Mouse (Mus musculus): ENCODE measurements around the gene Clic6. TPM values are rescaled to one million over a fixed set of nuclear protein-coding genes. Genes with fewer than 3 reads are reported as not detected.
"Not testable (repeated sequence)": the region's sequence is repeated elsewhere in the genome, so short reads cannot be mapped to it uniquely, and the experiment has no call there.

Gene Clic6
- polyA plus RNA-seq, 1 experiment, result 2.1 TPM

DNA sequence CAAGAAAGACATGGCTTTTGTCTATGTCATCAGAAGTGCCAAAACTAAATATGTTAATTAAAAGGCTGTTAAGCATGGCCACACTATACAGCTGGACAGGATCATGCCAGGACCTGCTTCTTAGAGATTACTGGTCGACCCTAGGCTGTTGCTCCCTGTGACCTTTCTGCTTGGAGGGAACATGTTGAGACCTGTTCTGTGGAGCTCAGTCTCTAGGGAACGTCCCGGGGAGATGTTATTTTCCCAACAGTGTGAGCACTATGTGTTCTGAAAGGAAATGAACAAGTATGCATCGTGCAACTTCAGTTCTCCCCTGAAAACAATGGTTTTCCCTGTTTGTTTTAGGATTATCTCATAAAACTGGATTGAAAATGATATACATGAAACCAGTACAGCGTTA lies 17.6 kb downstream of the Clic6 start:
- H3K36me3 ChIP-seq (ENCODE audit: control insufficient read depth, insufficient read depth, low read length), result no peaks in the 10 kb centered on the region
- peaks cover 17% of the 10 kb centered on the region for H3K4me1 ChIP-seq (ENCODE audit: control insufficient read depth, insufficient read depth, insufficient read length, low read length)
- WGBS, result 68% methylated on average over 5 of the region's 5 CpGs
- no peak overlapping the region for H3K4me3 ChIP-seq (ENCODE audit: low read depth, low read length)
- H3K27ac ChIP-seq (ENCODE audit: insufficient read depth, low read depth, low read length), result no peak overlapping the region
- H3K27me3 ChIP-seq (ENCODE audit: control insufficient read depth, insufficient read depth, low read length), result peaks cover 6% of the 10 kb centered on the region; the same call in 1 of the 2 replicates
- TF ChIP-seq CTCF (IDR thresholded peaks at IDR 0.05; ENCODE audit: extremely low read depth, insufficient read length, insufficient replicate concordance, low read depth, low read length) (no peak), POLR2A (IDR thresholded peaks at IDR 0.05; ENCODE audit: low read depth, low read length) (no peak)

DNA sequence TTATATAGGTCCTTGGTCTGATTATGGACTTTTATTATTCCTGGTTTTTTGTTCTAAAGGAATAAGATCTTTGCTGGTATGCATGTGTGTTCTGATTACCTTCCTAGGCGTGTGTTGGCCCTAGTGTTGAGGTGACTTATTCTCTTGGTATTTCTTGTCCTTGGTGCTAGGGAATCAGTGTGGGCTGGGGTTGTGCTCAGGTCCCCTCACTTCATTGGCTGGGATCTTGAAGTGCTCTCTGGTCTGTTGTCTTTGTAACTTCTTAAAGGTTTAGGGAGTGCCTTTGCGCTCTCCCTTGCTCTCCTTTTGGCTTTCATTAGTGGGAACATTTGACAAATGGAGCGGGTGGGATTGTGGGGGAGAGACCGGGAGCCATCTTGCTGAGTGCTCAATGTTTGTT lies 22.0 kb downstream of the Clic6 start:
- 94% methylated on average over 4 of the region's 4 CpGs for WGBS
- H3K27ac ChIP-seq (ENCODE audit: insufficient read depth, low read depth, low read length), result no peak overlapping the region
- H3K27me3 ChIP-seq (ENCODE audit: control insufficient read depth, insufficient read depth, low read length), result no peaks in the 10 kb centered on the region
- H3K36me3 ChIP-seq (ENCODE audit: control insufficient read depth, insufficient read depth, low read length), result no peaks in the 10 kb centered on the region
- H3K4me1 ChIP-seq (ENCODE audit: control insufficient read depth, insufficient read depth, insufficient read length, low read length), result no peaks in the 10 kb centered on the region
- no peak overlapping the region for H3K4me3 ChIP-seq (ENCODE audit: low read depth, low read length)
- no peak for TF ChIP-seq POLR2A (IDR thresholded peaks at IDR 0.05; ENCODE audit: low read depth, low read length)
- TF ChIP-seq CTCF (IDR thresholded peaks at IDR 0.05; ENCODE audit: extremely low read depth, insufficient read length, insufficient replicate concordance, low read depth, low read length), result no peak

DNA sequence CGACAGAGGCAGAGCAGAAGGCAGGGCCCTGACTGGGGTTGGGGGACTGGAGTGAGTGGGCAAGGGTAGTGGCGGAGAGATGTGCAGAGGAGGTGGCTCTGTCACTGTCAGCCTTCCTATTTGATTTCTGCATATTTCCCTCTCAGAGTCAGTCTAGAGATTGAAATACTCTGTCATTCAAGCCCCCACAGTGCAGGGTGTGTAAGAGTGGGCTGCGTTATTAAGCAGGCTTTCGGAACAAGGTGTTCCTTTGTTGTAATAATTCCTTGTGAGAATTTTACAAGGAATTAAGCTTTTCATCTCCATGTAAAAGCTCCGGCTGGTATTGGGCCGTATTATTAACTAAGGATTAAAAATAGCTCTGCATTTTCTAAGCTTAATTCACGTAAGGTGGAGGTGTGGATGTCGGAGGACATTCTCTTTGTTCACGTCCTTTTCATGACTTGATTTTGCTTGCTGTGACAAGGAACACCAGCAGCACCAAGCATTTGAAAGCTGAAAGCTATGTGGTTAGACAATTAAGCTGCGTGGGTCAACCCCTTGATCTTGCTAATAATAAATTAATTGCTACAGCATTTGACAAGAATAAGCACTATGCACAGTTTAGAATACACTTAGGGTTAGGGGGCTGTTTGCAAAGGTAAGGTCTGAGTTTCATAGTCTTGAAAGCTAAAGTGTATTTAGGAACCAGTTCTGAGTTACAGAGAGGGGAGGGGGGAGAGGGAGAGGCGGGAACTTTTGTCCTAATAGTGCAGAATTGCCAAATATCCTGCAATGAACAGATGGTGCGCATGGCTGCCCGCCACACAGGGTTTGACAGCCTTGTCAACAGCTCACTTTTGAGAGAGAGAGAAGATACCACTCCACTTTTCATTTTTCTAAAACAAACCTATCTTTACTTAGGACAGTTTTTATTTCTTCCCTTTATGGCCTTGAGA lies 25.6 kb downstream of the Clic6 start:
- Histone ChIP-seq H3K27me3 (ENCODE audit: control insufficient read depth, insufficient read depth, low read length) (no peaks in the 10 kb centered on the region), H3K4me3 (ENCODE audit: low read depth, low read length) (no peak overlapping the region), H3K4me1 (ENCODE audit: control insufficient read depth, insufficient read depth, insufficient read length, low read length) (no peaks in the 10 kb centered on the region), H3K27ac (ENCODE audit: insufficient read depth, low read depth, low read length) (no peak overlapping the region), H3K36me3 (ENCODE audit: control insufficient read depth, insufficient read depth, low read length) (no peaks in the 10 kb centered on the region)
- TF ChIP-seq CTCF (IDR thresholded peaks at IDR 0.05; ENCODE audit: extremely low read depth, insufficient read length, insufficient replicate concordance, low read depth, low read length), result no peak
- TF ChIP-seq POLR2A (IDR thresholded peaks at IDR 0.05; ENCODE audit: low read depth, low read length), result no peak
- WGBS, result 80% methylated on average over 13 of the region's 13 CpGs

DNA sequence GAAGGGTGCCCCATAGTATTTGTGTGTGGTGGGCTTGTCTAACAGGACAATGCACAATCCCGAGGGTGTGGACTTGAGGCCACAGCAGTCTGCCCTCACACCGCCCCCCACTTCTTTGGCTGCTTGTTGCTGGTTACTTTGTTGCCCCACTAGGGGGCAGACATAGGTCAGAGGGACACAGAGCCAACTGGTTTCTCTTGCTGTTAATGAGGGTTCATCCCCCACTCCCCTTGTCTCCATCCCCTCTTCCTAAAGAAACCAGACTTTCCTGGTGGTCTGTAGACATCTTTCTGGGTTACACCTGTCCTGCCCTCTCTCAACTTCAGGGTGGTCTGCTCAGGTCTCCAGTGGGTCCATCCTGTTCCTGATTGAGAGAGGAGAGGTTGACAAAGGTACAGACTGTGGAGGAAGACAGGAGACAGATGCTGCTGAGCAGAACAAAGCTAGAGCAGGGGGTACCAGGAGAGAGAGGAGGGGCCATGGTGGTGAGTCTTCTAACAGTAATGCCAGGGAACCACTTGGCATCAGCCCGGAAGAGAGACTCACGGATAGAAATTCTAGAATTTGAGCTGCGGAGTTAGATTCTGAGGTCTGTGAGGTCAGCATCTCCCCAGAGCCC lies 26.3 kb downstream of the Clic6 start:
- TF ChIP-seq CTCF (IDR thresholded peaks at IDR 0.05; ENCODE audit: extremely low read depth, insufficient read length, insufficient replicate concordance, low read depth, low read length), result peak; percentile 62; the same call in 1 of the 2 replicates
- TF ChIP-seq POLR2A (IDR thresholded peaks at IDR 0.05; ENCODE audit: low read depth, low read length), result no peak
- 66% methylated on average over 5 of the region's 5 CpGs for WGBS
- Histone ChIP-seq H3K27me3 (ENCODE audit: control insufficient read depth, insufficient read depth, low read length) (no peaks in the 10 kb centered on the region), H3K4me3 (ENCODE audit: low read depth, low read length) (no peak overlapping the region), H3K36me3 (ENCODE audit: control insufficient read depth, insufficient read depth, low read length) (no peaks in the 10 kb centered on the region), H3K27ac (ENCODE audit: insufficient read depth, low read depth, low read length) (no peak overlapping the region), H3K4me1 (ENCODE audit: control insufficient read depth, insufficient read depth, insufficient read length, low read length) (no peaks in the 10 kb centered on the region)

DNA sequence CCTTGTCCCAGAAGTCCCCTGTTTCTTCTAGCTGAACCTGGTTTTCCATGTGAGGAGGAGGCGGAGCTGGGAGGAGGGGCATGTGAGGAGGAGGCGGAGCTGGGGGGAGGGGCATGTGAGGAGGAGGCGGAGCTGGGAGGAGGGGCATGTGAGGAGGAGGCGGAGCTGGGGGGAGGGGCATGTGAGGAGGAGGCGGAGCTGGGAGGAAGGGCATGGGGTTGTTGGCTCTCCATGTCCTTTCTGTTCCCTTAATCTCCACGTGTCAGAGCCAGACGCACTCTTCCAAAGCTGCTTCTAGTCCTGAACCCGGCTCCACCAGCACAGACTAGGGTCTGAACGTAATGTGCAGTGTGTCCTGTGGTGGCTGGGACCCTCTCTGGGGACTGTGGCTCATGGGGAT lies 29.4 kb downstream of the Clic6 start:
- not testable (repeated sequence) for H3K4me1 ChIP-seq (ENCODE audit: control insufficient read depth, insufficient read depth, insufficient read length, low read length); H3K4me3 ChIP-seq (ENCODE audit: low read depth, low read length); H3K27ac ChIP-seq (ENCODE audit: insufficient read depth, low read depth, low read length); H3K36me3 ChIP-seq (ENCODE audit: control insufficient read depth, insufficient read depth, low read length); H3K27me3 ChIP-seq (ENCODE audit: control insufficient read depth, insufficient read depth, low read length)
- 86% methylated on average over 9 of the region's 9 CpGs for WGBS

DNA sequence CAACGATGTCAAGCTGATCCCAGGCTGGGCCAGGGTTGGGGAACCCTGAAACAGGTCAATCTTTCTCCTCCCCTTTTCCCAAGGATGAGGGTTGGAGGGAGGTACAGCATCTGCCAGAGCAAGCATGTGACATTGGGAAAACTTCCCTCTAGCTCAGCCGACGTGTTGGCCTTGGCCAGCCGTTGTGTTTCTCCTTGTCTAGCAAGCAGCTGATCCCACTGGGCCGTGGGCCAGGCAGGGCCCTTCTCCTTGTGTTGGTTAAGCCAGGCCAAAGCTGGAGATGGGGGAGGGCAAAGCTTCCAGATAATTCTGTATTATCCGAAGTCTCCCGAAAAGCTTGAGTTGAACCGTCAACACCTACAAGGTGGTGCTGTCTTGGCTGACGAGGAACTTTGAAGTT lies 30.6 kb downstream of the Clic6 start:
- 59% methylated on average over 9 of the region's 9 CpGs for WGBS
- no peak overlapping the region for H3K4me3 ChIP-seq (ENCODE audit: low read depth, low read length)

DNA sequence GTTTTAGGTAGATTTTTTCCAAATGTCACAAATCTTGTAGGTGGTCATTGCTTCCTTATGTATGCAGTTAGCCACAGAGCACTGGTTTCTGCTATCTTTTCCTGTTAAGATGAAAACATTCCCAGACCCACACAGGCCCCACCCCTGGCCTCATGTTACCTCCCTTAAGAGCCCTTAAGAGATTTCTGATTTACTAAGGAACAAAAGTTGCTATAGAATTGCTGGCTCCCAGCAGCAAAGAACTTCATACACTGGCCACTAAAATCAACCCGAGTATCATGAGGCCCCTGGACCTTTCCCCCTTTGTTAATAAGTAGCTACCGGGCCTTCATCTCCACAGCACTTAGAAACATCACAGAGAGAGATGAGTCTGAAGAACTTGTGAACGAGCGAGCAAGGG lies 33.2 kb downstream of the Clic6 start:
- WGBS, result 28% methylated on average over 4 of the region's 4 CpGs
- no peak for TF ChIP-seq CTCF (IDR thresholded peaks at IDR 0.05; ENCODE audit: extremely low read depth, insufficient read length, insufficient replicate concordance, low read depth, low read length)
- no peak for TF ChIP-seq POLR2A (IDR thresholded peaks at IDR 0.05; ENCODE audit: low read depth, low read length)
- Histone ChIP-seq H3K4me1 (ENCODE audit: control insufficient read depth, insufficient read depth, insufficient read length, low read length) (peaks cover 4% of the 10 kb centered on the region; the same call in 1 of the 2 replicates), H3K4me3 (ENCODE audit: low read depth, low read length) (no peak overlapping the region), H3K27me3 (ENCODE audit: control insufficient read depth, insufficient read depth, low read length) (no peaks in the 10 kb centered on the region), H3K27ac (ENCODE audit: insufficient read depth, low read depth, low read length) (no peak overlapping the region), H3K36me3 (ENCODE audit: control insufficient read depth, insufficient read depth, low read length) (no peaks in the 10 kb centered on the region)

More for the DNA sequence above, 30.6 kb downstream of the Clic6 start:
- H3K36me3 ChIP-seq (ENCODE audit: control insufficient read depth, insufficient read depth, low read length), result no peaks in the 10 kb centered on the region
- H3K27ac ChIP-seq (ENCODE audit: insufficient read depth, low read depth, low read length), result no peak overlapping the region
- TF ChIP-seq POLR2A (IDR thresholded peaks at IDR 0.05; ENCODE audit: low read depth, low read length) (no peak), CTCF (IDR thresholded peaks at IDR 0.05; ENCODE audit: extremely low read depth, insufficient read length, insufficient replicate concordance, low read depth, low read length) (no peak)
- H3K27me3 ChIP-seq (ENCODE audit: control insufficient read depth, insufficient read depth, low read length), result no peaks in the 10 kb centered on the region
- peaks cover 4% of the 10 kb centered on the region; the same call in 1 of the 2 replicates for H3K4me1 ChIP-seq (ENCODE audit: control insufficient read depth, insufficient read depth, insufficient read length, low read length)
